Mouse (Mus musculus): ENCODE measurements around the gene Gm4869.

DNA sequence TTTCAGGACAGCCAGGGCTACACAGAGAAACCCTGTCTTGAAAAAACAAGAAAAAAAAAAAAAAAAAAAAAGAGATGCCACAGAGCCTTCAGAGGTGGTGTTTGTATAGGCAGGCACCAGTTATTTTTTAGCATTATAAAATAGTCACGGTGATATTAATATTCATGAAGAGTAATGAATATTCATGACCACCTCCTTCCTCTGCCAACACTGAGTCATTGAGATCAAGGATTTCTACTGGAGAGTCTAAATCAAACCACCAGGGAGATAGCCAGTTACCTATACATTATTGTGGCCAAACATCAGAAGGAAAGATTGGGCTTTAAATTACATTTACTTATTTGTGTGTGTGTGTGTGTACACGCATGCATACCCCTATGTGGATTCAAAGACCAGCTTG, 81.3 kb downstream of the Gm4869 start:
- TF ChIP-seq CTCF (IDR thresholded peaks at IDR 0.05; ENCODE audit: insufficient read depth, low read length) (no peak), POLR2A (IDR thresholded peaks at IDR 0.05; ENCODE audit: borderline replicate concordance, extremely low read depth, low read depth, low read length) (no peak)
